Mouse (Mus musculus) heart, adult 2 months (tissue): ENCODE measurements at regions not wholly inside any gene's neighbourhood (a gene's known extent, or its start where the extent isn't known, plus 50 kb on each side); places are given as distances from the start of the nearest gene placed in this dataset.

ENCODE experiments used
- DNase-seq, 2 experiments: peaks; one replicate each; pipeline ENCODE4 v3.0.0; 2021
- H3K27ac ChIP-seq: fragments of 200-600 bp; 2 replicates; pipeline ENCODE4 v1.8.1; 2022
- H3K27me3 ChIP-seq: fragments of 200-500 bp; 2 replicates; pipeline ENCODE4 v1.6.1; 2012; ENCODE audit warnings: mild to moderate bottlenecking, low read length, inconsistent platforms, mixed read lengths; ENCODE audit not compliant: control insufficient read depth, insufficient read depth
- H3K36me3 ChIP-seq: fragments of 200-500 bp; 2 replicates; pipeline ENCODE4 v1.6.1; 2012; ENCODE audit warnings: low read length, inconsistent platforms; ENCODE audit not compliant: control insufficient read depth, insufficient read depth
- H3K4me1 ChIP-seq: fragments of 200-500 bp; 2 replicates; pipeline ENCODE4 v1.6.1; 2011; ENCODE audit warnings: low read length; ENCODE audit not compliant: control insufficient read depth, insufficient read depth
- H3K4me3 ChIP-seq: fragments of 200-600 bp; 2 replicates; pipeline ENCODE4 v1.8.1; 2022
- H3K79me2 ChIP-seq: fragments of 200-500 bp; replicated peaks from 2 replicates; pipeline ENCODE4 v1.6.1; 2012; ENCODE audit warnings: mild to moderate bottlenecking, inconsistent platforms, low read length, moderate library complexity, mixed read lengths; ENCODE audit not compliant: control insufficient read depth, insufficient read depth
- H3K9ac ChIP-seq: fragments of 200-500 bp; 2 replicates; pipeline ENCODE4 v1.6.1; 2012; ENCODE audit warnings: low read depth, mild to moderate bottlenecking, control low read depth, inconsistent platforms, low read length, mixed read lengths
- CTCF ChIP-seq: fragments of 200-600 bp; IDR thresholded peaks from 2 replicates; pipeline ENCODE4 v1.8.1; 2022; ENCODE audit warnings: antibody characterized with exemption, mild to moderate bottlenecking, moderate library complexity
- EP300 ChIP-seq: fragments of 200-500 bp; IDR thresholded peaks from 2 replicates; pipeline ENCODE4 v1.6.1; 2011; ENCODE audit warnings: low read depth, low read length, control low read depth; ENCODE audit not compliant: insufficient read depth
- POLR2A ChIP-seq: fragments of 200-500 bp; IDR thresholded peaks from 2 replicates; pipeline ENCODE4 v1.6.1; 2011; ENCODE audit warnings: mild to moderate bottlenecking, low read depth, low read length, control low read depth; ENCODE audit not compliant: insufficient read depth
- WGBS: fragments of 180-500 bp; shearing (Covaris S2); methylation state at CpG from one replicate; pipeline ENCODE4 v1.1.7; 2018; 5-methylcytosine and 5-hydroxymethylcytosine counted together
- intact Hi-C: fragments of 180-260 bp; cut with DNase I; formaldehyde crosslinking; loops from one replicate; pipeline ENCODE4 v1.15.1; 2025

DNA sequence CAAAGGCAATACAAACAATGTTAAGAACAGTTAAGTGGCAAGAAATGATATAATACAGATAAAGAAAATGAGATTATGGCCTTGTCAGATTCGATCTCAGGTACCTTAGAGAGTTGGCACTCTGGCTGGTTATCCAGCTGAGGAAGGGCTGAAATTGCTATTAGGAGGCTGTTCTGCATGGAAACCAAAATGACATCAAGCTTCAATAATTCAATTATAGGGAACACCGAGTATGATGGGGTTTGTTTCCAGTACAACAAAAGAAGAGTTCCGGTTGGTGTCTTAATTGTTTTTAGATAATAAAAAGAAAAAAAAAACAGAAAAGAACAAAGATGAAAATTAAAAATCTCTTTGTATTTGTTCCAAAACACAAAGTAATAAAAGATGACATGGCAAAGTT is 498.0 kb upstream of the Nrp1 start:
- Histone ChIP-seq H3K9ac (no peak overlapping the region), H3K27me3 (no peaks in the 10 kb centered on the region), H3K4me1 (peaks cover 10% of the 10 kb centered on the region), H3K27ac (no peak overlapping the region), H3K36me3 (peaks cover 7% of the 10 kb centered on the region), H3K79me2 (no peaks in the 10 kb centered on the region), H3K4me3 (no peak overlapping the region)
- intact Hi-C loops: no loop called here
- no peak for TF ChIP-seq CTCF
- TF ChIP-seq POLR2A: no peak
- no peak for TF ChIP-seq EP300
- DNase-seq: no peak
- WGBS: 83% methylated on average over 3 of the region's 3 CpGs

DNA sequence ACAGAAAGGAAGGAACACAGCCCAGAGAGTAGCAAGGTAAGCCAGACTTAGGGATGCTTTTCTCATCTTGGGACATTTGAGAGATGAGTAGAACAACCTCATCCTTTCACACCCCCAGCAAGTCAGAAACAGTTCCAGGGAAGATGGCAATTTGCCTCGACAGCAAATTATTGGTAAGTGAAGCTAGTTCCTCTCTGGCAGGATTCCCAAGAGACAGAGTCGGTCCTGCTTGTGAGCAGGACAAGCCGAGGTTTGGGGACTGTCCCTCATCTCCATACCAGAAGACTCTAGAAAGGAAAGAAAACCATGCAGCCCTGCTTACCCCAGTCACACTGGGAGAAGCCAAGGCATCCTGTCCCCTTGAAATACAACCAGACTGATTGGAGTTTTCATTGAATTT is 497.5 kb upstream of the Nrp1 start:
- intact Hi-C loops: no loop called here
- H3K4me3 ChIP-seq: no peak overlapping the region
- H3K27me3 ChIP-seq: no peaks in the 10 kb centered on the region
- peaks cover 8% of the 10 kb centered on the region for H3K4me1 ChIP-seq
- peaks cover 4% of the 10 kb centered on the region for H3K36me3 ChIP-seq
- DNase-seq: no peak
- no peak overlapping the region for H3K27ac ChIP-seq
- H3K79me2 ChIP-seq: no peaks in the 10 kb centered on the region
- no peak overlapping the region for H3K9ac ChIP-seq
- WGBS: 13% methylated on average over 3 of the region's 3 CpGs
- TF ChIP-seq POLR2A: no peak
- TF ChIP-seq EP300: no peak
- no peak for TF ChIP-seq CTCF

DNA sequence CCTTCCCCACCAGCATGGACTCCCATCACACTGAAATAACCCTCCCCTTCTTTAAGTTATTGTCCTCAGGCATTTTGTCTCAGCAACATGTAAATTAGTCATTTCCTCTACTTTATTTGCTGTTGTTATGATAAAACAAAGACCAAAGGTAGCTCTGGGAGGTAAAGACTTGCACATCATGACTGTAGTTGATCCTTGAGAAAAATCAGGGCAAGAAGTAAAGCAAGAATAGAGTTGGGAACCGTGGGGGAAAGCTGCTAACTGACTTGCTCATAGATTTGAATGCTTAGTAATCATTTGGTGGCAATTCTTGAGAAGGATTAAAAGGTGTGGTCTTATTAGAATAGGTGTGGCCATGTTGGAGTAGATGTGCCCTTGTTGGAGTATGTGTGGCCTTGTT is 473.8 kb upstream of the Nrp1 start:
- Histone ChIP-seq H3K36me3 (no peaks in the 10 kb centered on the region), H3K4me3 (no peak overlapping the region), H3K79me2 (no peaks in the 10 kb centered on the region), H3K9ac (no peak overlapping the region), H3K27me3 (no peaks in the 10 kb centered on the region), H3K27ac (no peak overlapping the region), H3K4me1 (0 out of 2 replicates have a peak, but pooled peaks cover 1% of the 10 kb centered on the region)
- intact Hi-C loops: no loop called here
- DNase-seq: no peak
- TF ChIP-seq POLR2A (no peak), EP300 (no peak), CTCF (no peak)
- 84% methylated on average over 1 of the region's 1 CpGs for WGBS

DNA sequence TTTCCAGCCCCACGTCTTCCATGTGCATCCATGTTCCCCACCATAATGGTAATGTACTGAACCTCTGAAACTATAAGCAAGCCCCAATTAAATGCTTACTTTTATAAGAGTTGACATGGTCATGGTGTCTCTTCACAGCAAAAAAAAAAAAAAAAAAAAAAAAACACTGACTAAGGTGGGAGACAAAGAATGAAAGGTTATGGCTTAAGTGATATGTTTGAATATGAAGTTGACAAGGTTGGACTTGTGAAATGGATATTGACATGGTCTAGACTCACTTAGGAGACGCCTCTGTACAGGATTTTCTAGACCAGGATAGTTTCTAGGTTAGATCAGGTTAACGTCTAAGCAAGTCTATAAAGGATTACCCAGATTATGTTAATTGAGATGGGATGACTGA is 473.2 kb upstream of the Nrp1 start:
- H3K27ac ChIP-seq: peak overlapping the region; percentile 51
- no peak for DNase-seq
- H3K4me1 ChIP-seq: 0 out of 2 replicates have a peak, but pooled peaks cover 1% of the 10 kb centered on the region
- TF ChIP-seq CTCF (no peak), EP300 (no peak), POLR2A (no peak)
- no peak overlapping the region for H3K4me3 ChIP-seq
- no peaks in the 10 kb centered on the region for H3K79me2 ChIP-seq
- intact Hi-C loops: no loop called here
- WGBS: 95% methylated on average over 3 of the region's 3 CpGs
- H3K9ac ChIP-seq: no peak overlapping the region
- H3K27me3 ChIP-seq: no peaks in the 10 kb centered on the region
- no peaks in the 10 kb centered on the region for H3K36me3 ChIP-seq

DNA sequence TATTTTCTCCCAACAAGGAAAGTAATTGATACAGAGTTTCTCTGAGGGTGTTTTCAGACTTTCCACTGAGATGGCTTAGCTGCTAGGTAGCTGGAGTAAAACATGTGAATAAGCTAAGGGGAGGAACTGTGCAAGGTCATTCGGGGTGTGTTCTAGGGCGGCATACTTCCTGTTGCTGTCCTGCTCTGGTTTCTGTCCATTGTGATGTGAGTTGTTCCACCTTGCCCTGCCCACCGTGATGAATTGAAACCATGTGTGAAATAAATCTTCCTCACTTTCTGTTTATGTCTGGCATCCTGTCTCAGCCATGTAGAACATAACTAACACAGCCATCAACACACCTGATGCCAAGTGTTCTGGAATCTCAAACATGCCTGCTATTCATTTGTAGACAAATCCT is 472.6 kb upstream of the Nrp1 start:
- no peaks in the 10 kb centered on the region for H3K79me2 ChIP-seq
- DNase-seq: peak in 1 of 2 experiments; percentile 20
- intact Hi-C loops: no loop called here
- WGBS: 34% methylated on average over 3 of the region's 3 CpGs
- H3K27ac ChIP-seq: peak overlapping the region; percentile 51
- H3K9ac ChIP-seq: no peak overlapping the region
- H3K27me3 ChIP-seq: no peaks in the 10 kb centered on the region
- TF ChIP-seq EP300 (0 out of 2 replicates have a peak, but pooled peaks have one; percentile 43), CTCF (no peak)
- no peak overlapping the region for H3K4me3 ChIP-seq
- H3K4me1 ChIP-seq: 0 out of 2 replicates have a peak, but pooled peaks cover 1% of the 10 kb centered on the region
- no peaks in the 10 kb centered on the region for H3K36me3 ChIP-seq

DNA sequence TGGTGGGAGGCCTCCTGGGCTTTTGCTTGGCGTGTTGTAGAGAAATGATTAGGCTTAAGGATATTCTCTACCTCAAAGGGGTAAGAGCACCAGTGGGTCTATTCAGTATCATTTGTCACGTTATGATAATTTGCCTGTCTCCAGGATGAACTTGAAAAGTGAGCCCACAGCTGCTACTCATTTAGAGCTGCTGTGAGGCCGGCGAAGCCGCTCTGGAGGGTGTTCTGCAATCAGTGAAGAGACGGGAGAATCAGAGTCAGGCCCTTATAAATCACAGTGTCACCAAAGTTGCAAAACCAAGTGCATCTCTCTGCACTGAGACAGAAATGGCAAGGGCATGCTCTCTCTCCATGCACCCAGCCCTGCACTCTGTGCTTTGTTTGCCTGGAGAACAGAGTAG is 467.7 kb upstream of the Nrp1 start:
- Histone ChIP-seq H3K4me3 (no peak overlapping the region), H3K36me3 (no peaks in the 10 kb centered on the region), H3K4me1 (0 out of 2 replicates have a peak, but pooled peaks cover 1% of the 10 kb centered on the region), H3K27ac (no peak overlapping the region), H3K27me3 (no peaks in the 10 kb centered on the region), H3K79me2 (no peaks in the 10 kb centered on the region), H3K9ac (no peak overlapping the region)
- TF ChIP-seq EP300: no peak
- TF ChIP-seq POLR2A: no peak
- TF ChIP-seq CTCF: no peak
- no peak for DNase-seq
- 92% methylated on average over 6 of the region's 6 CpGs for WGBS
- intact Hi-C loops: no loop called here
